Mouse (Mus musculus): Measurements from ENCODE around the gene Heatr9. TPM values are rescaled to one million over a fixed set of nuclear protein-coding genes. Genes with fewer than 3 reads are reported as not detected.
A peak's percentile ranks its signal among the peaks of the same experiment; 100 is the strongest.

Heatr9 gene
- polyA plus RNA-seq, 1 experiment, result 0.03 TPM

GRCm38 (mm10) chr11:83495571-83495970 lies 26.4 kb downstream of the Heatr9 start:
- H3K4me3 ChIP-seq (ENCODE audit: insufficient read depth, low read depth, low read length), result no peak overlapping the region
- TF ChIP-seq CTCF (conservative IDR thresholded peaks at IDR 0.05; ENCODE audit: insufficient read depth, insufficient read length, low read depth, low read length) (no peak), POLR2A (IDR thresholded peaks at IDR 0.05; ENCODE audit: low read depth, low read length) (no peak)
- H3K27me3 ChIP-seq (replicated peaks; ENCODE audit: control insufficient read depth, insufficient read depth, low read length), result no peaks in the 10 kb centered on the region
- no peaks in the 10 kb centered on the region for H3K4me1 ChIP-seq (ENCODE audit: control insufficient read depth, insufficient read depth, low read length)
- no peak for DNase-seq
- peaks cover 1% of the 10 kb centered on the region; the same call in 1 of the 2 replicates for H3K36me3 ChIP-seq (ENCODE audit: control insufficient read depth, insufficient read depth, low read length)
- H3K27ac ChIP-seq (ENCODE audit: insufficient read depth, low read depth, low read length), result no peak overlapping the region
- 89% methylated on average over 2 of the region's 2 CpGs for whole genome bisulfite sequencing

DNA sequence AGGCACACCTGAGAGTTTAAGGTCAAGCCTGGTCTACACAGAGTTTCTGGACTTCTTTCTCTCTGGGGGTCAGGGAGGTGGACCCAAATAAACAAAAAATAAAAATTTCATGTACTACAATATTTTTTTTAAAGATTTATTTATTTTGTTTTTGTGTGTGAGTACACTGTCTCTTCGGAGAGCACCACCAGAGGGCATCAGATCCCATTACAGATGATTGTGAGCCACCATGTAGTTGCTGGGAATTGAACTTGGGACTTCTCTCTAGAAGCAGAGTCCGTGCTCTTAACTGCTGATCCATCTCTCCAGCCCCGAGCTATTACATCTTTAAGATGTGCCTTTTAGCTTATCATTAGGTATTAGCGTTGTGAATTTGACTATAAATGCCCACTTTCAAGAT lies 30.5 kb downstream of the Heatr9 start:
- WGBS, result 70% methylated on average over 4 of the region's 4 CpGs
- no peaks in the 10 kb centered on the region for H3K4me1 ChIP-seq (ENCODE audit: control insufficient read depth, insufficient read depth, low read length)
- DNase-seq, result no peak
- no peak overlapping the region for H3K27ac ChIP-seq (ENCODE audit: insufficient read depth, low read depth, low read length)
- TF ChIP-seq POLR2A (IDR thresholded peaks at IDR 0.05; ENCODE audit: low read depth, low read length), result no peak
- peak; percentile 15; the same call in 1 of the 2 replicates for TF ChIP-seq CTCF (conservative IDR thresholded peaks at IDR 0.05; ENCODE audit: insufficient read depth, insufficient read length, low read depth, low read length)
- peaks cover 2% of the 10 kb centered on the region; the same call in 1 of the 2 replicates for H3K36me3 ChIP-seq (ENCODE audit: control insufficient read depth, insufficient read depth, low read length)
- H3K4me3 ChIP-seq (ENCODE audit: insufficient read depth, low read depth, low read length), result no peak overlapping the region
- H3K27me3 ChIP-seq (replicated peaks; ENCODE audit: control insufficient read depth, insufficient read depth, low read length), result no peaks in the 10 kb centered on the region

DNA sequence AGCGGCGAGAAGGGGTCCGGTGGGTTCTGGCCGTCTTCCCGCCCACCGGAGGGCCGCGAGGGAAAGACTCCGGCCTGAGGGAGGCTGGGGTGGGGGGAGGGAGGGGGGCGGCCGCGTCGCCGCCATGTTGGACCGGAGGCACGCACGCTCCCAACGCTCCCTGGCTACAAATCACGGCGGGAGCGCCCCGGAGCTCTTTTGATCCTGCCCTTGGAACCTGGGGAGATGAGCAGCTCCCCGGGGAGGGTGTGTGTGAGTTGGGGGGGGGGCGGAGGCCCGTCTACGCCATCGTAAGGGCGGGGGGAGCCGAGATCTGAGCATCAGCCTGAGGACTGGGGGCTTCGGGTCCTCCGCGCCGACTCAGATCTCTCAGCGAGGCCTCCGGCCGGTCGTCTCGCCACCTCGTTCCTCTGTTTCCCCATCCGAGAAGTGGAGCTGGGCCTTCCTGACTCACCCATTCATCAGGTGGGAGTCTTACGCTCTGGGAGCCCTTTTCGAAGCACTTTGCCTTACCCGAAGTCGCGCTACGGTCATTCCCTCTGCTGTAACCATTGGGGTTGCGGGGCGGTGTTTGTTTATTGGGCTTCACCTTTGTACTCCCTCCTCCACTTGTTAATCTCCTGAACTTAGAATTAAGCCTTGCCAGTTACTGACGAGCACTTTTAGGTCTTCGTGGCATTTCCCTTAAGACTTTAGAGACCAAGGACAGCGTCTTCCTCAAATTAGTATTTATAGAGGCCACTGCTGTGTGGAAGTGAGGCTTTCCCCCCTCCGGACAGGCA lies 48.5 kb downstream of the Heatr9 start:
- H3K27me3 ChIP-seq (replicated peaks; ENCODE audit: control insufficient read depth, insufficient read depth, low read length), result no peaks in the 10 kb centered on the region
- DNase-seq, result peak; percentile 76
- WGBS, result 0% methylated on average over 51 of the region's 52 CpGs

GRCm38 (mm10) chr11:83472324-83473234 lies 49.4 kb downstream of the Heatr9 start, which contains the start of gene Taf15:
Gene Taf15, plus strand, starts transcription at chr11:83473086.
- Histone ChIP-seq H3K27ac (ENCODE audit: insufficient read depth, low read depth, low read length) (peak within 1 kb of the TSS; percentile 92), H3K4me3 (ENCODE audit: insufficient read depth, low read depth, low read length) (peak within 1 kb of the TSS; percentile 96), H3K27me3 (replicated peaks; ENCODE audit: control insufficient read depth, insufficient read depth, low read length) (no peaks in the 10 kb centered on the region), H3K4me1 (ENCODE audit: control insufficient read depth, insufficient read depth, low read length) (peaks cover 14% of the 10 kb centered on the region), H3K36me3 (ENCODE audit: control insufficient read depth, insufficient read depth, low read length) (no peaks in the 10 kb centered on the region)
- DNase-seq, result peak; percentile 99
- WGBS, result under 1% methylated on average over 66 of the region's 66 CpGs
- TF ChIP-seq CTCF (conservative IDR thresholded peaks at IDR 0.05; ENCODE audit: insufficient read depth, insufficient read length, low read depth, low read length) (peak; percentile 65), POLR2A (IDR thresholded peaks at IDR 0.05; ENCODE audit: low read depth, low read length) (peak; percentile 32)

More for the DNA sequence above, 48.5 kb downstream of the Heatr9 start:
- TF ChIP-seq POLR2A (IDR thresholded peaks at IDR 0.05; ENCODE audit: low read depth, low read length) (no peak), CTCF (conservative IDR thresholded peaks at IDR 0.05; ENCODE audit: insufficient read depth, insufficient read length, low read depth, low read length) (no peak)
- Histone ChIP-seq H3K4me1 (ENCODE audit: control insufficient read depth, insufficient read depth, low read length) (peaks cover 14% of the 10 kb centered on the region), H3K4me3 (ENCODE audit: insufficient read depth, low read depth, low read length) (peak overlapping the region; percentile 96), H3K27ac (ENCODE audit: insufficient read depth, low read depth, low read length) (peak overlapping the region; percentile 85), H3K36me3 (ENCODE audit: control insufficient read depth, insufficient read depth, low read length) (no peaks in the 10 kb centered on the region)

DNA sequence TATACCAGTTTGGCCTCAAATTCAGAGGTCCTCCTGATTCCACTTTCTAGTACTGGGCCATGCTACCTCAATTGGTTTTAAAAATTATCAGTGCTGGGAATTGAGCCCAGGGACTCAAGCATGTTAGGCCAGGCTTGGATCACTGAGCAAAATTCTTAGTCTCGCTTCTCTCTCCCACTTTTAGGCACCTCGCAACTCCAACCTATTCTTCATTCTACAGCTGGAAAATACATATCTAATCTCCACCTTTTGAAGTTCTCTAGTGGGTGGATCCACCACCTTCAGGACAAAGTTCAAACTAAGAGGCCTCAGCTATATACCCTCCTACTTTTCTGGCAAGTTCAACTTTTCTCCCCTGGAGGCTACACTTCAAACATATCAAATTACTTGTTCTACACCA lies 50.2 kb downstream of the Heatr9 start:
- DNase-seq, result peak; percentile 30
- TF ChIP-seq POLR2A (IDR thresholded peaks at IDR 0.05; ENCODE audit: low read depth, low read length), result no peak
- no peak for TF ChIP-seq CTCF (conservative IDR thresholded peaks at IDR 0.05; ENCODE audit: insufficient read depth, insufficient read length, low read depth, low read length)
- Histone ChIP-seq H3K4me1 (ENCODE audit: control insufficient read depth, insufficient read depth, low read length) (peaks cover 14% of the 10 kb centered on the region), H3K27ac (ENCODE audit: insufficient read depth, low read depth, low read length) (peak overlapping the region; percentile 92), H3K36me3 (ENCODE audit: control insufficient read depth, insufficient read depth, low read length) (no peaks in the 10 kb centered on the region), H3K4me3 (ENCODE audit: insufficient read depth, low read depth, low read length) (no peak overlapping the region), H3K27me3 (replicated peaks; ENCODE audit: control insufficient read depth, insufficient read depth, low read length) (no peaks in the 10 kb centered on the region)
- 90% methylated on average over 2 of the region's 2 CpGs for WGBS

DNA sequence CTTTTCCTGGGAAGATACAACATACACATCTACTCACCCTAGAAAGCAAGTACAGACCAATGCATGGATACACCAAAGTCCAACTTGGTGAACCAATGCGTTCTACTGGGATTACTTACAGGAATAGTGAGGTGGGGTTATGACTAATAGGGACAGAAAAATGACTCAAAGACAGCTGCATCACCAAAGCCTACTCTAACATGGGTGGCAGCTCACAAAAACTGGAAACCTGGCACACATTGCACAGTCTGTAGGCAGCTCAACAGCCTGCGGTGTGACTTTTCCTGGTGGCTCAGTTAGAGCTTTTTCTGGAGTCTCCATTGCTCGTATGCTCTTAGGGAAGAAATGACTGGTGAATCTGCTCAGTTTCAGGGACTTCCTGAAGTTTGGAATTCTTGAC lies 53.2 kb downstream of the Heatr9 start:
- Histone ChIP-seq H3K27me3 (replicated peaks; ENCODE audit: control insufficient read depth, insufficient read depth, low read length) (no peaks in the 10 kb centered on the region), H3K4me3 (ENCODE audit: insufficient read depth, low read depth, low read length) (no peak overlapping the region), H3K4me1 (ENCODE audit: control insufficient read depth, insufficient read depth, low read length) (peaks cover 5% of the 10 kb centered on the region; the same call in 1 of the 2 replicates), H3K27ac (ENCODE audit: insufficient read depth, low read depth, low read length) (no peak overlapping the region), H3K36me3 (ENCODE audit: control insufficient read depth, insufficient read depth, low read length) (no peaks in the 10 kb centered on the region)
- 96% methylated on average over 3 of the region's 3 CpGs for WGBS
- TF ChIP-seq CTCF (conservative IDR thresholded peaks at IDR 0.05; ENCODE audit: insufficient read depth, insufficient read length, low read depth, low read length) (no peak), POLR2A (IDR thresholded peaks at IDR 0.05; ENCODE audit: low read depth, low read length) (no peak)
- no peak for DNase-seq
